Mouse (Mus musculus) CH12.LX (cell line): Measurements from ENCODE around the gene Ctsh. TPM values are rescaled to one million over a fixed set of nuclear protein-coding genes. Genes with fewer than 3 reads are reported as not detected.
"Not testable (repeated sequence)": the region's sequence is repeated elsewhere in the genome, so short reads cannot be mapped to it uniquely, and the experiment has no call there.

Experiments
- DNase-seq: peaks from one replicate; pipeline ENCODE4 v3.0.0-alpha.2; 2013; ENCODE audit errors: extremely low read depth
- H3K27ac ChIP-seq: 2 replicates; pipeline ENCODE4 v1.5.1; 2012; ENCODE audit warnings: low read depth, mild to moderate bottlenecking, control low read depth, moderate library complexity; ENCODE audit not compliant: insufficient read depth
- H3K27me3 ChIP-seq: replicated peaks from 2 replicates; pipeline ENCODE3; 2012; ENCODE audit warnings: inconsistent platforms
- H3K36me3 ChIP-seq, 2 experiments: replicated peaks in 1 of 2; 2 replicates each; pipeline versions ENCODE3 to v1.6.1; 2012; ENCODE audit warnings: inconsistent platforms in 1 of 2, low read length in 1 of 2, mild to moderate bottlenecking in 1 of 2, mixed read lengths in 1 of 2, moderate library complexity in 1 of 2; ENCODE audit not compliant: control insufficient read depth in 1 of 2, insufficient read depth in 1 of 2
- H3K4me1 ChIP-seq, 2 experiments: 2 replicates each; pipeline ENCODE4 v1.6.1; 2012; ENCODE audit warnings: inconsistent platforms in 1 of 2, moderate library complexity in 1 of 2; ENCODE audit not compliant: insufficient read depth in 2 of 2, control insufficient read depth in 1 of 2
- H3K4me2 ChIP-seq: 2 replicates; pipeline ENCODE4 v1.6.1; 2012; ENCODE audit warnings: low read depth, mild to moderate bottlenecking, control low read depth; ENCODE audit not compliant: poor library complexity, insufficient read depth, severe bottlenecking
- H3K4me3 ChIP-seq, 3 experiments: fragments of 150-350 bp in 1 of 3; sonication (generic) in 1 of 3; replicated peaks in 1 of 3; 2 replicates each; pipeline versions ENCODE3 to v1.5.1; 2011 to 2012; ENCODE audit warnings: low read depth in 2 of 3, low read length in 2 of 3, mild to moderate bottlenecking in 2 of 3, moderate library complexity in 2 of 3, control low read depth in 1 of 3, improper control_type of control experiment in 1 of 3, inconsistent platforms in 1 of 3, mixed read lengths in 1 of 3; ENCODE audit not compliant: poor library complexity in 1 of 3
- H3K79me2 ChIP-seq: replicated peaks from 2 replicates; pipeline ENCODE4 v1.6.1; 2012; ENCODE audit warnings: mild to moderate bottlenecking, moderate library complexity; ENCODE audit not compliant: control insufficient read depth, poor library complexity, insufficient read depth, severe bottlenecking; ENCODE audit errors: extremely low read depth
- H3K9ac ChIP-seq: 2 replicates; pipeline ENCODE4 v1.6.1; 2012; ENCODE audit warnings: low read depth, mild to moderate bottlenecking, control low read depth, moderate library complexity; ENCODE audit not compliant: insufficient read depth
- H3K9me3 ChIP-seq: replicated peaks from 2 replicates; pipeline ENCODE3; 2012; ENCODE audit warnings: low read length, inconsistent platforms, mixed read lengths
- BHLHE40 ChIP-seq: IDR thresholded peaks from 2 replicates; pipeline ENCODE4 v1.6.1; 2011; ENCODE audit warnings: mild to moderate bottlenecking, low read depth, low read length, improper control_type of control experiment
- CHD1 ChIP-seq: IDR thresholded peaks from 2 replicates; pipeline ENCODE4 v1.6.1; 2012; ENCODE audit warnings: low read depth, low read length, improper control_type of control experiment, inconsistent platforms
- CTCF ChIP-seq, 2 experiments: IDR thresholded peaks in 1 of 2; conservative IDR thresholded peaks in 1 of 2; 2 replicates each; pipeline ENCODE4 v1.5.1; 2011 to 2012; ENCODE audit warnings: low read depth in 2 of 2, low read length in 2 of 2, improper control_type of control experiment in 1 of 2, inconsistent platforms in 1 of 2, mild to moderate bottlenecking in 1 of 2, moderate library complexity in 1 of 2
- E2F4 ChIP-seq: IDR thresholded peaks from 2 replicates; pipeline ENCODE4 v1.6.1; 2011; ENCODE audit warnings: low read depth, low read length, improper control_type of control experiment; ENCODE audit not compliant: insufficient replicate concordance
- EP300 ChIP-seq: IDR thresholded peaks from 2 replicates; pipeline ENCODE4 v1.6.1; 2011; ENCODE audit warnings: low read length, improper control_type of control experiment
- ETS1 ChIP-seq: conservative IDR thresholded peaks from 2 replicates; pipeline ENCODE4 v1.6.1; 2012; ENCODE audit warnings: low read depth, mild to moderate bottlenecking, inconsistent platforms, low read length, improper control_type of control experiment, moderate library complexity
- HCFC1 ChIP-seq: IDR thresholded peaks from 2 replicates; pipeline ENCODE4 v1.6.1; 2012; ENCODE audit warnings: low read depth, mild to moderate bottlenecking, inconsistent platforms, low read length, improper control_type of control experiment
- IRF4 ChIP-seq: IDR thresholded peaks from 2 replicates; pipeline ENCODE4 v1.6.1; 2014; ENCODE audit warnings: low read depth, mild to moderate bottlenecking, inconsistent platforms, low read length, improper control_type of control experiment
- JUN ChIP-seq: IDR thresholded peaks from 2 replicates; pipeline ENCODE4 v1.6.1; 2011; ENCODE audit warnings: low read depth, mild to moderate bottlenecking, low read length, improper control_type of control experiment, moderate library complexity; ENCODE audit not compliant: insufficient read depth
- JUND ChIP-seq: conservative IDR thresholded peaks from 2 replicates; pipeline ENCODE4 v1.6.1; 2011; ENCODE audit warnings: low read depth, low read length, improper control_type of control experiment
- KAT2A ChIP-seq: IDR thresholded peaks from 2 replicates; pipeline ENCODE4 v1.6.1; 2012; ENCODE audit warnings: low read length, improper control_type of control experiment, inconsistent platforms; ENCODE audit not compliant: insufficient replicate concordance
- MAFK ChIP-seq: IDR thresholded peaks from 2 replicates; pipeline ENCODE4 v1.6.1; 2011; ENCODE audit warnings: low read length, improper control_type of control experiment; ENCODE audit not compliant: insufficient replicate concordance
- MAZ ChIP-seq: IDR thresholded peaks from 2 replicates; pipeline ENCODE4 v1.6.1; 2012; ENCODE audit warnings: low read depth, mild to moderate bottlenecking, inconsistent platforms, low read length, improper control_type of control experiment, moderate library complexity
- MEF2A ChIP-seq: IDR thresholded peaks from 2 replicates; pipeline ENCODE4 v1.6.1; 2014; ENCODE audit warnings: low read depth, mild to moderate bottlenecking, inconsistent platforms, low read length, improper control_type of control experiment, borderline replicate concordance
- MXI1 ChIP-seq: IDR thresholded peaks from 2 replicates; pipeline ENCODE4 v1.6.1; 2011; ENCODE audit warnings: mild to moderate bottlenecking, low read depth, low read length, improper control_type of control experiment
- NRF1 ChIP-seq: IDR thresholded peaks from 2 replicates; pipeline ENCODE4 v1.6.1; 2014; ENCODE audit warnings: low read depth, mild to moderate bottlenecking, inconsistent platforms, low read length, improper control_type of control experiment, moderate library complexity
- PAX5 ChIP-seq: IDR thresholded peaks from 2 replicates; pipeline ENCODE4 v1.6.1; 2012; ENCODE audit warnings: low read length, inconsistent platforms, mixed read lengths
- POLR2AphosphoS2 ChIP-seq: IDR thresholded peaks from 2 replicates; pipeline ENCODE4 v1.6.1; 2011; ENCODE audit warnings: low read depth, low read length, improper control_type of control experiment
- RAD21 ChIP-seq: IDR thresholded peaks from 2 replicates; pipeline ENCODE4 v1.6.1; 2011; ENCODE audit warnings: low read depth, mild to moderate bottlenecking, low read length, improper control_type of control experiment, moderate library complexity
- SIN3A ChIP-seq: IDR thresholded peaks from 2 replicates; pipeline ENCODE4 v1.6.1; 2012; ENCODE audit warnings: low read length, improper control_type of control experiment, inconsistent platforms
- SMC3 ChIP-seq: IDR thresholded peaks from 2 replicates; pipeline ENCODE4 v1.6.1; 2011; ENCODE audit warnings: low read depth, low read length, improper control_type of control experiment
- USF1 ChIP-seq: IDR thresholded peaks from 2 replicates; pipeline ENCODE4 v1.6.1; 2014; ENCODE audit warnings: low read depth, mild to moderate bottlenecking, inconsistent platforms, low read length, improper control_type of control experiment
- ZC3H11A ChIP-seq: IDR thresholded peaks from 2 replicates; pipeline ENCODE4 v1.6.1; 2012; ENCODE audit warnings: low read depth, mild to moderate bottlenecking, inconsistent platforms, low read length, improper control_type of control experiment
- ZMIZ1 ChIP-seq: IDR thresholded peaks from 2 replicates; pipeline ENCODE4 v1.6.1; 2012; ENCODE audit warnings: low read depth, mild to moderate bottlenecking, inconsistent platforms, low read length, improper control_type of control experiment
- ZNF384 ChIP-seq: IDR thresholded peaks from 2 replicates; pipeline ENCODE4 v1.6.1; 2012; ENCODE audit warnings: low read depth, low read length, improper control_type of control experiment, inconsistent platforms
- dilution Hi-C: fragments of 300-500 bp; cut with MboI; formaldehyde crosslinking; loops from 2 replicates; pipeline ENCODE4 v1.14.3; 2020; ENCODE audit warnings: low sequenced_read_pairs; ENCODE audit not compliant: extremely low pct_unique_long_range_greater_than_20kb, extremely low pct_ligation_motif_present
- in situ Hi-C: fragments of 300-500 bp; cut with MboI; formaldehyde crosslinking; loops from 3 replicates; pipeline ENCODE4 v1.14.3; 2019; ENCODE audit warnings: low sequenced_read_pairs, low pct_ligation_motif_present, low pct_unique_long_range_greater_than_20kb, mixed read lengths
- polyA plus RNA-seq: library from polyadenylated mRNA; unstranded; fragments of >175 nt; gene quantifications from 2 replicates; pipeline ENCODE4 v1.2.1, GENCODE M21; 2012; ENCODE audit warnings: low read depth; ENCODE audit not compliant: insufficient read length
- total RNA-seq, 2 experiments: library from RNA; depleted of rRNA; stranded (reverse); fragments of 300-350 nt in 1 of 2; fragments of >200 nt in 1 of 2; gene quantifications; 2 replicates each; pipeline ENCODE4 v1.2.3; 2012 to 2014

Ctsh gene
- total and polyA plus RNA-seq, 3 experiments: 133 to 316 (median 256) TPM

DNA sequence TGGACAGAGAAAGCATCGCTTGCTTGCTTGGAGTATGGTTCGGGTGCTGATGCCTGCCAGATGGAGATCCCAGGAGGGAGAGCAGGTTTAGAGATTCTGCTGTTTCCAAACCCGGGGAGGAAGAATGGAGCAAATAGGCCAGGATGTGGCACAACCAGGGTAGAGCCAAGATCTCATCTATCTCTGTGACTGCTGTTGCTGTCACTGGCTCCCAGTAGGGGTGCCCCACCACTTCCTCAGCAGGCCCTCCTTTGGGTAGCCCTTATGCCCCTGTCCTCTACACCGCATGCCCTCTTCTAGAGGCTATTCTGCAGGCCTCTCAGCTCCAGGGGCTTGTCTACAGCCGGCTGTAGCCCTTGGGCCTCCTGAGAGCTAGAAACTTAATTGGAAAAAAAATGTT lies 22.2 kb downstream of the Ctsh start:
- no peak overlapping the region for H3K27ac ChIP-seq
- no peak overlapping the region for H3K4me2 ChIP-seq
- DNase-seq: no peak
- dilution Hi-C loops: no loop called here
- no peaks in the 10 kb centered on the region for H3K9me3 ChIP-seq
- no peak overlapping the region for H3K9ac ChIP-seq
- H3K79me2 ChIP-seq: no peaks in the 10 kb centered on the region
- TF ChIP-seq JUN (no peak), MXI1 (no peak), KAT2A (no peak), BHLHE40 (no peak), E2F4 (no peak), PAX5 (no peak), HCFC1 (no peak)
- peaks cover 0 to 6% of the 10 kb centered on the region in 2 experiments; a peak in 2 of 4 replicates for H3K4me1 ChIP-seq
- H3K36me3 ChIP-seq: peaks cover 41 to 53% of the 10 kb centered on the region in 2 experiments
- no peak overlapping the region for H3K4me3 ChIP-seq
- no peaks in the 10 kb centered on the region for H3K27me3 ChIP-seq
- in situ Hi-C loops: no loop called here

GRCm38 (mm10) chr9:90076849-90077461 lies 23.0 kb downstream of the Ctsh start:
- peak; percentile 91 for TF ChIP-seq RAD21
- TF ChIP-seq IRF4: no peak
- no peak for TF ChIP-seq NRF1
- TF ChIP-seq ZMIZ1: no peak
- TF ChIP-seq CTCF (conservative IDR thresholded peaks at IDR 0.05 in 1 of 2, IDR thresholded peaks at IDR 0.05 in 1 of 2; ENCODE audit: low read depth in 2 of 2, low read length in 2 of 2): peak; percentile 91 to 93
- no peak for TF ChIP-seq SIN3A
- no peak for TF ChIP-seq MEF2A
- no peak for TF ChIP-seq POLR2AphosphoS2
- no peak for TF ChIP-seq CHD1
- no peak for TF ChIP-seq EP300
- peak; percentile 70 for TF ChIP-seq ZNF384
- TF ChIP-seq MXI1: no peak
- TF ChIP-seq ZC3H11A: peak; percentile 92
- TF ChIP-seq KAT2A: no peak
- no peak for TF ChIP-seq ETS1
- TF ChIP-seq SMC3: peak; percentile 88
- TF ChIP-seq PAX5: no peak
- no peak for TF ChIP-seq JUND
- no peak for TF ChIP-seq E2F4
- no peak for TF ChIP-seq MAFK
- no peak for TF ChIP-seq USF1
- no peak for TF ChIP-seq MAZ
- TF ChIP-seq JUN: no peak
- in situ Hi-C loops: no loop called here

DNA sequence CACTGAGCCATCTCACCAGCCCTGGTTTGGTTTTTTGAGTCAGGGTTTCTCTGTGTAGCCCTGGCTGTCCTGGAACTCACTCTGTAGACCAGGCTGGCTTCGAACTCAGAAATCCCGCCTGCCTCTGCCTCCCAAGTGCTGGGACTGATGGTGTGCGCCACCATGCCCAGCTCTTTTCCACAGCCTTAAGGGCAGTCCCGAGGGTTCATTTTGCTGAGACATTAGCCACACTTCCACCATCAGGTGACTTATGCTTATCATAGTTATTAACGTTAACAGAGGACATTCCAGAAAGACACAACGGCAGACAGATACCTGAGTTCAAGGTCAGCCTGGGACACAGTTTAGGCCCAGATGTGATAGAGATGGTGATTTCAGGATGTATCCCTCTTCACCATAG lies 28.0 kb downstream of the Ctsh start:
- H3K4me1 ChIP-seq, H3K9me3 ChIP-seq, H3K9ac ChIP-seq, DNase-seq, H3K27me3 ChIP-seq, H3K27ac ChIP-seq, H3K4me3 ChIP-seq, in situ Hi-C loops, H3K79me2 ChIP-seq, H3K4me2 ChIP-seq, dilution Hi-C loops: not testable (repeated sequence)
- peaks cover 0 to 14% of the 10 kb centered on the region in 2 experiments for H3K36me3 ChIP-seq

More at GRCm38 (mm10) chr9:90076849-90077461, 23.0 kb downstream of the Ctsh start:
- dilution Hi-C loops: no loop called here
- H3K9me3 ChIP-seq: no peaks in the 10 kb centered on the region
- H3K4me3 ChIP-seq: no peak overlapping the region
- H3K79me2 ChIP-seq: no peaks in the 10 kb centered on the region
- no peak overlapping the region for H3K4me2 ChIP-seq
- peaks cover 0 to 9% of the 10 kb centered on the region in 2 experiments; a peak in 2 of 4 replicates for H3K4me1 ChIP-seq
- H3K36me3 ChIP-seq: peaks cover 34 to 45% of the 10 kb centered on the region in 2 experiments
- H3K27ac ChIP-seq: no peak overlapping the region
- H3K9ac ChIP-seq: no peak overlapping the region
- peak; percentile 79 for DNase-seq
- H3K27me3 ChIP-seq: no peaks in the 10 kb centered on the region
